Mouse (Mus musculus): ENCODE data around the gene Hspa1l. TPM values are rescaled to one million over a fixed set of nuclear protein-coding genes. Genes with fewer than 3 reads are reported as not detected.
"Not testable (repeated sequence)": the region's sequence is repeated elsewhere in the genome, so short reads cannot be mapped to it uniquely, and the experiment has no call there.

Gene Hspa1l
- polyA plus RNA-seq, 1 experiment = 0.54 TPM

GRCm38 (mm10) chr17:35003022-35003838 lies 30.7 kb downstream of the Hspa1l start:
- DNase-seq (ENCODE audit: low spot score) = no peak

DNA sequence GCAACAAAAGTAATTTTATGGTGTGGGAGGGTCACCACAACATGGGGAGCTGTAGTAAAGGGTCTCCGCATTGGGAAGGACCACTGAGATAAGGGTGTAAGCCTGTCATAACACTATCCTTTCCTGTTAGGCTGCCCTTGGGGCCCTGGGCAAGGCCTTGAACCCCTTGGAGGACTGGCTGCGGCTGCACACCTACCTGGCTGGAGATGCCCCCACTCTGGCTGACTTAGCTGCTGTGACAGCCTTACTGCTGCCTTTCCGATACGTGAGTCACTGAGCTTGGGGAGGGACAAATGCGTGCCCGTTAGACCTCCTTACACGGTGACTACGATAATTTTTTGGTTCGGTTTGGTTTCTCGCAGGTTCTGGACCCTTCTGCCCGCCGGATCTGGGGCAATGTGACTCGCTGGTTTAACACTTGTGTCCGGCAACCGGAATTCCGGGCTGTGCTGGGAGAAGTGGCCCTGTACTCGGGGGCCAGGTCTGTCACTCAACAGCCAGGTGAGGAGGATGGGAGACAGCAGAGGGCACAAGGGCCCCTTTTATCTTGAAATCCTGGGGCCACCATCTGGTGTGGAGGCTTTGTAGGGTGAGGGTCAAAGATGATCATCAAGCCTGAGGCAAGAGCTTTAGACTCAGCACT lies 31.7 kb downstream of the Hspa1l start:
- DNase-seq (ENCODE audit: low spot score) = no peak

DNA sequence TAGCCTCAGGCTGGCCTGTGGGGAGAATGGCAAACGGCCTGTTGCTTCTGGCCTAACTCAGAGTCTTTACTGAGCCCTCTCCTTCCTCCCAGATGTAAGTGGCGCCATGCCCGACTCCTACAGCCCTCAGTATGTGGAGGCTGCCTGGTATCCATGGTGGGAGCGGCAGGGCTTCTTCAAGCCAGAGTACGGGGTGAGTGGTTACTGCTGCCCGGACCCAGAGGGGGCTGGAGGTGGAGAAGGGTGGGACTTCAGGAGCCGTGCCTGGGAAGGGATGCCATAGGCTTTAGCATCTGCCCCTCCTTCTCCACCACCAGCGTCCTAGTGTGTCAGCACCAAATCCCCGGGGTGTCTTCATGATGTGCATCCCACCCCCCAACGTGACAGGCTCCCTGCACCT lies 32.7 kb downstream of the Hspa1l start:
- DNase-seq (ENCODE audit: low spot score) = no peak

DNA sequence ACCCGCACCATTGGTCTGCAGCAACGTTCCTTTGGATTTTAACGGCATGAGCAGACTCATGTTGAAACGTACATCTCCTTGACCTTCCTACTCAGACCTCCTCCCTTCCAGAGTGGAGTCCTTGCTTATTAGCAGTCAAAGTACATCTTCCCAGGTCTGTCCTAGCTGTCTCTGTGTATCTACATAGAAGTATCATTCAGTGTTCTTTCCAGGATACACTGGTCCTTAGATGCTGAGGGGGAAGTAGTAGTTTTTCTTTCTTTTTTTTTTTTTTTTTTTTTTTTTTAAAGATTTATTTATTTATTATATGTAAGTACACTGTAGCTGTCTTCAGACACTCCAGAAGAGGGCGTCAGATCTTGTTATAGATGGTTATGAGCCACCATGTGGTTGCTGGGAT lies 33.4 kb downstream of the Hspa1l start:
- not testable (repeated sequence) for DNase-seq (ENCODE audit: low spot score)

DNA sequence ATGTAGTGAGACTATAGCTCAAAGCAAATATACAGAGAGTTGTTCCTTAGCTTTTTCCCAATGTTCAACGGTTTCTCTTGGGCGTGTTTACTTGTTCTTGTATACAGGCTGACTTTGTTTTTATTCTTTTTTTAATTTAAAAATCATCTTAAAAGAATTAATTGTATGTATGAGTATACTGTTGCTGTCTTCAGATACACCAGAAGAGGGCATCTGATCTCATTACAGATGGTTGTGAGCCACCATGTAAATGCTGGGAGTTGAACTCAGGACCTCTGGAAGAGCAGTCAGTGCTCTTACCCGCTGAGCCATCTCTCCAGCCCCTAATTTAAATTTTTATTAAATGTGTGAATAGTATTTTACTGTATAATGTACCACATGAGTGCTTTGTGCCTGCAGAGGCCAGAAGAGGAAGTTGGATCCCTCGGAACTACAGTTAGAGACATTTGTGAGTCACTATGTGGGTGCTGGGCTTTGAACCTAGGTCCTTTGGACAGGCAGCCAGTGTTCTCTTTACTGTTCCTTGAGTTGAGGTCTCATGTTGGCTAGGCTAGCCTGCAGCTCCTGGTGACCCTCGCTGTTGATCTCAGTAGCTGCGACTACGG lies 35.0 kb downstream of the Hspa1l start:
- DNase-seq (ENCODE audit: low spot score) = no peak

- no peak for DNase-seq (ENCODE audit: low spot score)
These were observed 37.1 kb downstream of the Hspa1l start for GRCm38 (mm10) chr17:35009586-35009985.

DNA sequence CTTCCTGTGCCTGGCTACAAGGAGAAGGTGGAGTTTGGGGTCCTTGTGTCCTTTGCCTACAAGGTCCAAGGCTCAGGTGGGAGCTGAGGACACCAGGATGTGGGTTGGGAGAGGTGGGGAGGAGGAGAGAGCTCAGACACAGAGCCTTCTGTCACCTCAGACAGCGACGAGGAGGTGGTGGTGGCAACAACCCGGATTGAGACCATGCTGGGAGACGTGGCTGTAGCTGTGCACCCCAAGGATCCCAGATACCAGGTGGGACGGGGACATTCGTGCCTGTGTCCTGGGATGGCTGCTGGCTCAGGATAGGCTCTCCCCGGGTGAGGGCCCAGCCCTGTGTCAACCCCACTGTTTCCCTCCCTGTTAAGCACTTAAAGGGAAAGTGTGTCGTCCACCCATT lies 38.9 kb downstream of the Hspa1l start:
- DNase-seq (ENCODE audit: low spot score) = no peak

GRCm38 (mm10) chr17:35012430-35012829 lies 39.9 kb downstream of the Hspa1l start:
- DNase-seq (ENCODE audit: low spot score) = no peak

- DNase-seq (ENCODE audit: low spot score) = no peak
These were observed 40.7 kb downstream of the Hspa1l start for GRCm38 (mm10) chr17:35013221-35013620.

- DNase-seq (ENCODE audit: low spot score) = no peak
These were observed 42.8 kb downstream of the Hspa1l start for GRCm38 (mm10) chr17:35015296-35015695.

DNA sequence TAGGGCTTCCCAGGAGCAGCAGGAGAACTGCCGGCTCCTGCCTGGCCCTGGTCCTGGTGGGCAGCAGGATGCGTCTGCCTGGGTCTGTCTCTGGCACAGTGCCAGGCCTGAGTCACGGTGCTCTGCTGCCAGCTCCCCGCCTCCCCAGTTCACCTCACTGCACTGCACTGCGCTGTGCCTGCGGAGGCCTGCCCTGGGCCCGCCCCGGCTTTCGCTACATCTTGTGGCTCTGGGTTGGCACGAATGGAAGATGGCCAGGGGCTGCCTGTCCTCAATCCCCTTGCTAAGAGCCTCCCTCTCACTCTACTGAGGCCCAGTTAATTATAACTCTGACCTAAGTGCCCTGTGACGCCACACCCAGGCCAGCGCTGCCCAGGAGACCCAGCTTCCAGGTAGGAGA lies 43.9 kb downstream of the Hspa1l start, which contains the start of gene Vwa7:
Gene Vwa7 (plus strand): TSS at position 204 of the 400 bp plus-strand sequence.
- no peak for DNase-seq (ENCODE audit: low spot score)

DNA sequence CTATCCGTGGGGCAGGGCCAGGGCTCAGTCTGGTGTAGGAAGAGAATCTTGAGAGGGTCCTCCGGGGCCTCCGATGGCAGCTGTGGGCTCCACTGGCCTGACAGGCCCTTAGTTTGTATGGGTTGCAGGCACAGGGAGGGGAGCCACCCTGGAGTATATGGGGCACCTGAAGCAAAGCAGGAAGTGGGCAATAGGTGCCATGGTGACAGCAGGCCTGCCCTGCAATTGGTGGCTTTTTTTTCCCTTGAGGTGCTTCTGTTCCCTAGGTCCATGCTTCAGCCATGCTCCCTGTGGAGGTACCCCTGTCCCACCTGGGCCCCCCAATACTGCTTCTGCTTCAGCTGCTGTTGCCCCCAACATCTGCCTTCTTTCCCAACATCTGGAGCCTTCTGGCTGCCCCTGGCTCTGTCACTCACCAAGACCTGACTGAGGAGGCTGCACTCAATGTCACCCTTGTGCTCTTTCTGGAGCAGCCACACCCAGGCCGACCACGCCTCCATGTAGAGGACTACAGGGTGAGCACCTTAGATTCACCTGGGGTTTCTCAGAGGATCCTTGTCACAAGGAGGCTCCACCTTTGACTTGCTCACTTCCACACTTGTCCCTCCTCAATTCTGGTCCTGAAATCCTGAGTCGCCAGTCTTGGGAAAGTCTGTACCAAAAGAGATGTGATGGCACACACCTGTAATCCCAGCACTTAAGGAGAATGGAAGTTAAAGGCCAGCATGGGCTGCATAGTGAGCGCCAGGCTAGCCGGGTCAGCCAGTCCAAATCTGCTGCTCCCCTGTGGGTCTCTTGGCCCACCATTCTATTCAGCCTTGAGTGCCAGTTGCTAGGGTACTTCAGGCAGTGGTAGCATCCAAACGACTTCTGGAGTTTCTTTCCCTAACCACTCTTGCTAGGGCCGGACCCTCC lies 44.5 kb downstream of the Hspa1l start:
- no peak for DNase-seq (ENCODE audit: low spot score)

GRCm38 (mm10) chr17:35017706-35018030 lies 45.2 kb downstream of the Hspa1l start:
- no peak for DNase-seq (ENCODE audit: low spot score)

- no peak for DNase-seq (ENCODE audit: low spot score)
These were observed 45.7 kb downstream of the Hspa1l start for GRCm38 (mm10) chr17:35018171-35018570.

GRCm38 (mm10) chr17:35019894-35020293 lies 47.4 kb downstream of the Hspa1l start:
- DNase-seq (ENCODE audit: low spot score) = no peak

- DNase-seq (ENCODE audit: low spot score) = no peak
These were observed 48.0 kb downstream of the Hspa1l start for GRCm38 (mm10) chr17:35020551-35020950.

GRCm38 (mm10) chr17:35021163-35021808 lies 48.8 kb downstream of the Hspa1l start:
- peak; percentile 86 for DNase-seq (ENCODE audit: low spot score)

GRCm38 (mm10) chr17:35021842-35022477 lies 49.5 kb downstream of the Hspa1l start:
- DNase-seq (ENCODE audit: low spot score) = no peak

GRCm38 (mm10) chr17:35022541-35023060 lies 50.1 kb downstream of the Hspa1l start:
- no peak for DNase-seq (ENCODE audit: low spot score)

- no peak for DNase-seq (ENCODE audit: low spot score)
These were observed 50.7 kb downstream of the Hspa1l start for GRCm38 (mm10) chr17:35023221-35023620.

DNA sequence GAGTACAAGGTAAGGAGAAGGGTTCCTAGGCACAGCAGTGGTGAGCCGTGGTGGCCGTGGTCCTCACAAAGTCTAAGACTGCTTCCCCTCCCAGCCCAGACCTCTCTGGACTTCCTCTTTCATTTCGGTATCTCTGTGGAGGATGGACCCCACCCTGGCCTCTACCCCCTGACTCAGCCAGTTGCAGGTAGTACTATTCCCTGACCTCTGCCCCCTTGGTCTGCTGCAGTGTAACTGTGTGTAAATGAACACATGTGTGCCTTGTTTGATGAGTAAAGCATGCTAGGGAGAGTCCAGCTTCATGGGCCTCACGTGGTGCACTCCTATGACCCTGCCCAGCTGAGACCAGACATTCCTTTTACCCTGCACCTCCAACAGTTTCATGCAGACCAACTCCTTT lies 51.3 kb downstream of the Hspa1l start:
- no peak for DNase-seq (ENCODE audit: low spot score)
